Mouse (Mus musculus): ENCODE measurements at regions not wholly inside any gene's neighbourhood (a gene's known extent, or its start where the extent isn't known, plus 50 kb on each side); places are given as distances from the start of the nearest gene placed in this dataset.

- TF ChIP-seq CTCF (IDR thresholded peaks at IDR 0.05; ENCODE audit: low read depth) (no peak), EP300 (IDR thresholded peaks at IDR 0.05; ENCODE audit: low read depth) (no peak)
Measured at GRCm38 (mm10) chr13:79277714-79278113, 1078.2 kb upstream of the Nr2f1 start.
